Mouse (Mus musculus) adrenal gland, postnatal 14 days (tissue): ENCODE data around the gene Olfr578. TPM values are rescaled to one million over a fixed set of nuclear protein-coding genes. Genes with fewer than 3 reads are reported as not detected.

Experiments
- DNase-seq: peaks from one replicate; pipeline ENCODE4 v3.0.0; 2021; ENCODE audit warnings: mixed read lengths
- long read RNA-seq, 2 experiments: library from polyadenylated mRNA; stranded (forward); transcript quantifications; one replicate each; pipeline ENCODE4 v2.0.0; 2021
- total RNA-seq: library from RNA; stranded (reverse); gene quantifications from 2 replicates; pipeline ENCODE4 v1.2.3, GENCODE M21; 2021

Gene Olfr578
- total RNA-seq = not detected in 2 replicates
- long read RNA-seq, experiment 1 = 0 reads
- long read RNA-seq, experiment 2 = 0 reads

DNA sequence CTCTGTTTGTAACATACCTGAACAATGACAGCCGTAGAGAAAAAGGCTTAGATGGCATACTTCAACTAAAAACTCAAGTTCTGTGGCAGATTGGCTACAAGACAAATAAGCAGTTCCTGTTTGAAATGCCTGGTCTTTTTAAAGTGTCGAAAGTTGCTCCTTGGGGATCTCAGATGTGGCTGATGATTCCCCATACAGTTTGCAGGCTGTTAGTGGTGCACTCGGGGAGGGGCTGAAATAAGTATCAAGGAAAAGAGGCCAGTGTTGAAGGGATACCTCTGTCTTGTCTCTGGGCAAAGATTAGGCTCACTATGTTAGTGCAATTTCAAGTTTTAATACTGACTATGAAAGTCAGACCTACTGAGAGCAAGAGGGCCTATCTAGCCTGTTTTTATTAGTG, at the start of gene Olfr578:
Gene Olfr578, minus strand, starts transcription at position 101 of the 400 bp plus-strand sequence.
- DNase-seq = no peak

DNA sequence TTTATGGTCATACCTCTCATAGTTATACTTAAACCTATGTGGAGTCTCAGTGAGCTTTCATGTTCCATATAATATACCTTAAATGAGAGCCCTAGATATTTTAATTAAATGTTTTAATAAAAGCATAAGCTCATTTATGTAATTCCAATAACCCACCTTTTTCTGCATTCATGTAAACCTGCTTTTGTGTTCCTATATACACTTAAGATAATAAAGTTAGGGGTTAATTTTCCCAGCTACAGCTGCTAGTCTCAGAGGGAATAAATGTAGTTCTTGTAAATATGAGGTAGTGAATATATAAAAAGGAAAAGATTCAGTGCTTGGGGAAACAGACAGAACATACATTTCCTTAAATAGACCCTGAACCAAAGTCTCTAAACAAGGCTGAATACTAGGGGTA, 48.6 kb upstream of the Olfr578 start, which contains the start of gene Olfr582:
Gene Olfr582, plus strand, starts transcription at position 301 of the 400 bp plus-strand sequence.
- DNase-seq = no peak

DNA sequence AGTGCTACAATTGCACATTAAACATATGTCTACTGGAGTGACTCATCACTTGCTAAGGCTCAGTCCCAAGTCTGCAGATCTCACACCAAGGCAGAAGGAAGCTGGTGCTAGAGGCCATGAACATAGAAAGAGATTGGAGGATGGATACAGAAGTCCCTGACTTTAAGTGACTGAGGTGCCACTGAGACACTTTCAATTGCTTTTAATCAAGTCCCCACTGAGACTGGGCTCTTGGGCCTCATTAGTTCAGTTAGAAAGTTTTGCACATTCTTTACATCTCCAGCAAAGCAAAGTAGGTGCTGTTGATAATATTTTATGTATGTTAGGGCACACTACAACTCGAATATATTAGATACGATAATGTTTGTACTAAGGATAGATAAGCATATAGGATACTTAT, 13.3 kb downstream of the Olfr578 start, which contains the start of gene Olfr577:
Gene Olfr577, minus strand, starts transcription at position 101 of the 400 bp plus-strand sequence.
- DNase-seq = no peak

DNA sequence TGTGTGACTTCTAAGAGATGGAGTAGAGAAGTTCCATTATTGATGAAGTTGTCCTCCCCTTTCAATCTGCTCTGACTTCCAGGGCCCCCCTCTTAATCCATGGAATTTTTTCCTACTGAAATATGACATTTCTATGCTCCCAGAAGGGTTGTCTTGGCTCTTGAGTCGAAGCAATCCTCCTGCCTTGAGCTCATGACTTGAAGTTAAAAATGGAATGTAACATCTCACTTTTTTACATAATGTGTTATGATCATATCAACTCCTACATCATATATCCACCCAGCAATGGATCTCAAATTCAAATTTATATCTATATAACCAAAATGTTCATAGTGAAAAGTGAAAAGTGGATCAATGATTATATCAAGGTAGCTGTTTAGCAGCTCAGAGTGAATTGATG, 14.7 kb downstream of the Olfr578 start:
- DNase-seq = no peak

DNA sequence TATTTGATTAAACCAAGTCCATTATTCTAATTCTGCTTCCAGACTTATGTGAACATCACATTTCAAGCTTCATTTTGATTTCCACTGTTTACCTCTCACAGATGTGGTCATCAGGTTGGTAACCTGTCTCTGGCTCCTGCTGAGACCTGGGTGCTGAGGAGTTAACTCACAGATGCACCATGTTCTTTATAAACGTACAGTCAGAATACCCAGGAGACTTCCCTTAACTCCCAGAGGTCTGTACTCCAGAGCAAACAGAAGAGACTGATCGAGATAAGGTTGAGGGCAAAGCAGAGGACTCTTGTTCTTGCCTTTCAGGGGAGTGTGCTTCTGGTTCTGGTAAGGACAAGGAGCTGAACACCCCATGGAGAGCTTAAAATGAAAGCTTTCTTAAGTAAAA, 26.8 kb downstream of the Olfr578 start, which contains the start of gene Olfr576:
Gene Olfr576, plus strand, starts transcription at position 301 of the 400 bp plus-strand sequence.
- no peak for DNase-seq

DNA sequence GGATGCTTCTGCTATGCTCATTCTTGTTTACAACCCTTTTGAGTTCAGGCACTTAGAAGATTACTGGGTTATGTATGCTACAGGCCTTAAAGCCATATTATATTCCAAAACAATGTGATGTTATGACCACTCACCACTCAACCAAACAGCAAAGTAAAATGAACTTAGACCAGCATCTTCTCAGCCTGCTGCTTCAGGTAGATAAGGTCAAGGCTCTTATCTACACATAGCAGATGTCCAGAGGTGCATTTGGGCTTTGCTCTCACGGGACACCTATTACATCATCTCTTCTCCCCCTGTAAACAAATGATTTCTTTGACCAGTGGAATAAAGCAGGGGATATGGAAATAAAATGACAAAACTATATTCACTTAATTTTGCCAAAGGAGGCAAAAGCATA, 30.5 kb downstream of the Olfr578 start, which contains the start of gene Olfr575:
Gene Olfr575, minus strand, starts transcription at position 183 of the 400 bp plus-strand sequence.
- no peak for DNase-seq

DNA sequence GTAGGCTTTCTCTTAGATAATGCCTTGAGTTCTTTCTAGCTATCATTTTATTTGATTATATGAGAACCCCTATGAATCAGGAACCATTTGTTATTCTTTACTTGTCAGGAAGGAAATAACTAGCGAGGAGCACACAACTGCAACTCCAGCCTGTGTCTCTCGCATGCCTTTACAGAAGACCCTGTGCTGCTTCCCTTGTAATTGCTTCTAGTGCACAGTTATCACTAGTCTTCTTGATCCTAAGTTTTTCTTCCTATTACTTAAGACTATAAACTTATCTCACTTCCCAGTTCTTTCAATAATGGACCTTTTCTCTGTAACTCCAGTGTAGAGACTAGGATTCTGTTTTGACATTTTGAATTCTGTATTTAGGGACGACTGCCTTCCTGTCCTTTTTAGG, 31.0 kb downstream of the Olfr578 start:
- DNase-seq = no peak

DNA sequence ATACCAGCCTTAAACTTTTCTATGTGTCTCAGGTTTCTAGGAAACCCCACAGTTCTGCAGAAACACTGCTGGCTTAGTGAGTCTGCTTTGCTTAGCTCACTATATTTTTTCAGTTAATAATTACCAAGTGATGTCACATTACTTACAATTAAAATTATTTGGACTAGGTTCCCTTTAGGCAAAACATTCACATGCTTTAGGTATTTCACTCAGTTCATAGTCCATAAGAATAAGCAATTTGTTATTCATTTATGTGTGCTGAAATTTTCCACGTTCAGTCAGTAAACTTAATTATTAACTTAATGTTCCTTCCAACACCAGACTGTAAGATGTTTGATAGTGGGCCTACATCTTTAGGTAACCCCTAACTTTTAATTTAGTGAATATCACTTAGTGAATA, 38.4 kb downstream of the Olfr578 start:
- DNase-seq = no peak

DNA sequence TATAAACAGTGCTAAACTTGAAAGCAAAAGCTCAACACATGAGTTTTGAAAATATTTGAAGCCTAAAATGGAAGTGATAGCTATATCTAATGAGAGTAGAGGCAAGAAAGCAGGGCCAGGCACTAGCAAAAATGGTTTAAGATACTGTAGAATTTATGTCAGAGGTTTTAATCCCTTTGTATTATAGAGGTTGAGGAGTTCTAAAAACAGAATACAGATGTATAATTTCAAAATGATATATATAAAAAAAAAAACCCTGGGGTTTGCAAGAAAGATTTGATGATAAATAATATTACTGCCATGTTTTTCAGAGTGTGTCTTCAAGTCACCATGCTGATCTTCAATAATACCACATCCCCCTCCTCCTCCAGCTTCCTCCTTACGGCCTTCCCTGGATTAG, 41.0 kb downstream of the Olfr578 start, which contains the start of gene Olfr574:
Gene Olfr574, plus strand, starts transcription at position 301 of the 400 bp plus-strand sequence.
- DNase-seq = no peak

DNA sequence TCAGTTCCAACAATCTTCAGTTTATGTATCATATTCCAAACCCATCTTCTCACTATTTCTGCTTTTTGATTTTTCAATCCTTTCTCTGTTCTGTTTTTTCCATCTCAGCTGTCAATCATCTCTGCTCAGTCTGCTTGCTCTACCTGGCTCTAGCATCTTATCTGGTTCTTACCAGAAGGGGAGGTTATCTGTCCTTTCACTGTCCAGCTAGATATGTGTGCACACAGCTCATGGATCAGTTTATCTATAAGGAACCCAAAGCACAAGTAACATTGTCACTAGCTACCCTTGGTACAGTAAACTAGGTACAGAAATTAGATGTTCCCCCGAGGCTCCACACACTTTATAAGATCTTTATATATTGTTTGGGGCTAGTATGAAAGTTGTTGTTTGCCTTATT, 45.7 kb downstream of the Olfr578 start:
- DNase-seq = no peak

DNA sequence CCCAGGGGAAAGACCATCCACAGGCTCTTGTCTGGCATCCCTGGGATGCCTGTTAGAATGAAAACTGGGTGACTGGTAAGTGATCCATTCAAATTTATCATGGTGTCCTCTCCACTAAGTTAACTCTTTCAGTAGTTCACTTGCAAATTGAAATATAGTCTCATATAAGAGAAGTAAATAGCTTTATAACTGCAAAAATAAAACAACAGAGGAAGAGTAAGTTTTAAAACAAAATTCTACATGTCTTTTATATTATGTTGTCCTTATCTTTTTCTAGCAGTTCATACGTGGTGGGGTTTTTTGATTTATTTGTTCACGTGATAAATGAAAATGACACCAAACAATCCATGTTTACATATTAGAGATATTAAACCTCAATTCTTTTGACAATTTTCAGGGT, 46.6 kb downstream of the Olfr578 start, which contains the start of gene Olfr573-ps1:
Gene Olfr573-ps1, minus strand, starts transcription at position 101 of the 400 bp plus-strand sequence.
- DNase-seq = no peak

Other genes with a start within 250 kb of the Olfr578 start
- gene Olfr560, start 230.0 kb downstream of the Olfr578 start, total RNA-seq = not detected in 2 replicates
- gene Olfr78, start 229.9 kb downstream of the Olfr578 start, total RNA-seq = 0.82 and 1.8 TPM in 2 replicates
- gene Olfr561, start 218.1 kb downstream of the Olfr578 start, total RNA-seq = not detected in 2 replicates
- not detected in 2 replicates for gene Olfr564, start 185.8 kb downstream of the Olfr578 start, total RNA-seq
- not detected in 2 replicates for gene Olfr566, start 130.6 kb downstream of the Olfr578 start, total RNA-seq
- not detected in 2 replicates for gene Olfr568, start 112.2 kb downstream of the Olfr578 start, total RNA-seq
- not detected in 2 replicates for gene Olfr569, start 98.4 kb downstream of the Olfr578 start, total RNA-seq
- not detected in 2 replicates for gene Olfr570, start 94.7 kb downstream of the Olfr578 start, total RNA-seq
- not detected in 2 replicates for gene Olfr571, start 71.8 kb downstream of the Olfr578 start, total RNA-seq
- not detected in 2 replicates for gene Olfr572, start 64.9 kb downstream of the Olfr578 start, total RNA-seq
- gene Olfr573-ps1, start 46.7 kb downstream of the Olfr578 start, total RNA-seq = not detected in 2 replicates
- gene Olfr574, start 40.9 kb downstream of the Olfr578 start, total RNA-seq = not detected in 2 replicates
- gene Olfr575, start 30.5 kb downstream of the Olfr578 start, total RNA-seq = not detected in 2 replicates
- not detected in 2 replicates for gene Olfr576, start 26.7 kb downstream of the Olfr578 start, total RNA-seq
- gene Olfr577, start 13.4 kb downstream of the Olfr578 start, total RNA-seq = not detected in 2 replicates
- gene Olfr582, start 48.7 kb upstream of the Olfr578 start, total RNA-seq = not detected in 2 replicates
- not detected in 2 replicates for gene Olfr583, start 62.0 kb upstream of the Olfr578 start, total RNA-seq
- gene Olfr584, start 92.6 kb upstream of the Olfr578 start, total RNA-seq = not detected in 2 replicates
- not detected in 2 replicates for gene Olfr585, start 108.4 kb upstream of the Olfr578 start, total RNA-seq
- not detected in 2 replicates for gene Olfr586, start 136.3 kb upstream of the Olfr578 start, total RNA-seq
- gene Olfr588-ps1, start 151.6 kb upstream of the Olfr578 start, total RNA-seq = not detected in 2 replicates
- gene Olfr589, start 167.0 kb upstream of the Olfr578 start, total RNA-seq = not detected in 2 replicates
- not detected in 2 replicates for gene Olfr591, start 189.0 kb upstream of the Olfr578 start, total RNA-seq
- gene Olfr592, start 195.5 kb upstream of the Olfr578 start, total RNA-seq = not detected in 2 replicates
- gene Olfr593, start 222.5 kb upstream of the Olfr578 start, total RNA-seq = not detected in 2 replicates
- not detected in 2 replicates for gene Olfr594, start 227.7 kb upstream of the Olfr578 start, total RNA-seq